Mouse (Mus musculus) brain, embryonic 14.5 days (tissue): ENCODE data around the gene Atf6b.

Source experiments
- CTCF ChIP-seq: fragments of 200-500 bp; IDR thresholded peaks from 2 replicates; pipeline ENCODE4 v1.5.1; 2012; ENCODE audit warnings: inconsistent platforms, mild to moderate bottlenecking, moderate library complexity, borderline replicate concordance; ENCODE audit not compliant: insufficient read depth, insufficient read length; ENCODE audit errors: extremely low read depth
- POLR2A ChIP-seq: fragments of 200-500 bp; IDR thresholded peaks from 2 replicates; pipeline ENCODE4 v1.6.1; 2012; ENCODE audit warnings: mild to moderate bottlenecking, inconsistent platforms, borderline replicate concordance; ENCODE audit not compliant: poor library complexity, insufficient read depth, insufficient read length, severe bottlenecking; ENCODE audit errors: extremely low read depth

- no peak for TF ChIP-seq POLR2A
- TF ChIP-seq CTCF: no peak
These were observed 9.5 kb upstream of the Atf6b start for GRCm38 (mm10) chr17:34637459-34637858.
